Mouse (Mus musculus) urinary bladder, postnatal 14 days (tissue): ENCODE measurements at regions not wholly inside any gene's neighbourhood (a gene's known extent, or its start where the extent isn't known, plus 50 kb on each side); places are given as distances from the start of the nearest gene placed in this dataset.
"Not testable (repeated sequence)": the region's sequence is repeated elsewhere in the genome, so short reads cannot be mapped to it uniquely, and the experiment has no call there.

Source experiments
- DNase-seq: peaks from one replicate; pipeline ENCODE4 v3.0.0; 2021; ENCODE audit warnings: low spot score

GRCm38 (mm10) chr17:13492239-13492638 is 137.9 kb downstream of the Tcp10c start:
- not testable (repeated sequence) for DNase-seq

- DNase-seq, result not testable (repeated sequence)
These were observed 138.4 kb downstream of the Tcp10c start for GRCm38 (mm10) chr17:13492649-13493277.

GRCm38 (mm10) chr17:13493866-13494265 is 139.5 kb downstream of the Tcp10c start:
- DNase-seq, result not testable (repeated sequence)

- not testable (repeated sequence) for DNase-seq
These were observed 140.1 kb downstream of the Tcp10c start for GRCm38 (mm10) chr17:13494475-13494874.

GRCm38 (mm10) chr17:13504365-13504764 is 150.0 kb downstream of the Tcp10c start:
- not testable (repeated sequence) for DNase-seq

- DNase-seq, result not testable (repeated sequence)
These were observed 150.5 kb downstream of the Tcp10c start for GRCm38 (mm10) chr17:13504827-13505268.

- not testable (repeated sequence) for DNase-seq
These were observed 153.2 kb downstream of the Tcp10c start for GRCm38 (mm10) chr17:13507397-13508063.

- not testable (repeated sequence) for DNase-seq
These were observed 165.2 kb downstream of the Tcp10c start for GRCm38 (mm10) chr17:13519409-13520201.

GRCm38 (mm10) chr17:13532579-13532978 is 178.2 kb downstream of the Tcp10c start:
- DNase-seq, result not testable (repeated sequence)

GRCm38 (mm10) chr17:13540446-13541241 is 186.3 kb downstream of the Tcp10c start:
- no peak for DNase-seq

GRCm38 (mm10) chr17:13541249-13541648 is 186.9 kb downstream of the Tcp10c start:
- DNase-seq, result no peak

GRCm38 (mm10) chr17:13542261-13542660 is 187.9 kb downstream of the Tcp10c start:
- no peak for DNase-seq

GRCm38 (mm10) chr17:13542856-13543255 is 188.5 kb downstream of the Tcp10c start:
- no peak for DNase-seq

- DNase-seq, result no peak
These were observed 189.8 kb downstream of the Tcp10c start for GRCm38 (mm10) chr17:13544036-13544795.

GRCm38 (mm10) chr17:13546249-13546648 is 191.9 kb downstream of the Tcp10c start:
- no peak for DNase-seq

- DNase-seq, result no peak
These were observed 192.3 kb downstream of the Tcp10c start for GRCm38 (mm10) chr17:13546669-13547085.

- DNase-seq, result no peak
These were observed 193.4 kb downstream of the Tcp10c start for GRCm38 (mm10) chr17:13547657-13548360.

GRCm38 (mm10) chr17:13549975-13550895 is 195.9 kb downstream of the Tcp10c start:
- no peak for DNase-seq

GRCm38 (mm10) chr17:13550896-13551267 is 196.5 kb downstream of the Tcp10c start:
- not testable (repeated sequence) for DNase-seq
